Mouse (Mus musculus) cerebellum, adult (tissue): ENCODE data around the gene Zfp850.
"Not testable (repeated sequence)": the region's sequence is repeated elsewhere in the genome, so short reads cannot be mapped to it uniquely, and the experiment has no call there.

ENCODE experiments used
- ATAC-seq: cut with Nextera tagmentation; 2 replicates; pipeline ENCODE4 v1.9.2; 2017; ENCODE audit warnings: mild to moderate bottlenecking, moderate library complexity, mixed read lengths; ENCODE audit not compliant: insufficient number of reproducible peaks, low FRiP score, low TSS enrichment

Gene Zfp850

GRCm38 (mm10) chr7:28013549-28014444, at the start of gene Zfp850:
Zfp850 (minus strand) TSS chr7:28014115.
- peak; percentile 70; the same call in 1 of the 2 replicates for ATAC-seq

DNA sequence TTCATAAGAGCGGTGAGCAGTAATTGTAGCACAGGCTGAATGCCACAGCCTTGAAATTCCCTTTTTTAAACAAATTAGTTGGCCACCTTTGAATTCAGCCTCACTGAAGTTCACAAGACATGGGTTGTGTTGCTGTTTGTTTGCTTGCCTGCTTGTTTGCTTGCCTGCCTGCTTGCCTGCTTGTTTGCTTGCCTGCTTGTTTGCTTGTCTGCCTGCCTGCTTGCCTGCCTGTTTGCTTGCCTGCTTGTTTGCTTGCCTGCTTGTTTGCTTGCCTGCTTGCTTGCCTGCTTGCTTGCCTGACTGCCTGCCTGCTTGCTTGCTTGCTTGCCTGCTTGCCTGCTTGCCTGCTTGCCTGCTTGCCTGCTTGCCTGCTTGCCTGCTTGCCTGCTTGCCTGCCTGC, 46.1 kb upstream of the Zfp850 start:
- no peak for ATAC-seq

DNA sequence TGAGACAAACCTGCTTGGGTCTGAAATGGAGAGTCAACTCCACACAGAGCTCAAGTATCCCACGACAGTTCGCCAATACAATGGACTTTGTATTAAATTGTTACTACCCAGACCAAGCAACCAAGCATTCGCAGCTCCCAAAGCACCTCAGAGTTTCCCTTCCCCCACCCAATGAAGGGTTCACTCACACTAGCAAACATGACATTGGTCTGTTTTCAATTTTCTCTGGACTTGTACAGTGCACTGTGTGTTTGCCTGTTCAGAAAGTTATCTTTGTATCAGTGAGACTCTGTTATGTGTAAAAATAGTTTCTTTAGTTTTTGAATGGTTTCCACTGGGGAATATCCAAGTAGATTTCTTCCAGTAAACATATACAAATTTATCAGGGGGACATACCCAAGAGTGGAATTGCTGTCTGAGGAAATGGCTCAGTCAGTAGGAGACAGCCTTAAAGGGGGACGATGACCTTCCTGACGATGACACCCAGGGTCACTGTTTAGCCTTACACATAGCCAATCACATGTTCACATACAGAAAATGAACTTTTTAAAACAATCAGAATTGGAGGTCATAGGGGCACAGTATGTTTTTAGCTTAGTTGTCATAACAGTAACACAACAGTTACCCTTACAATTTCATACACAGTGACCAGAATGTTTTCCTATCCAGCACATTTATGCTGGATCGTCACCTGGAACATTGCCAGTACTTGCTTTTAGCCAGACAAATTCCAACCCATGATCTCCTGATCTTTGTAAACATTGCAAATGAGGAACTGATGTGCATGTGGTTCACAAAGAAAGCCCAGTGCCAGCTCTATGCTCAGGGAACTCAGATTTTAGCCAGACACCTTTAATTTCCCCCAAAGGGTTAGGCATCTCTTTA, 39.4 kb upstream of the Zfp850 start:
- no peak for ATAC-seq

DNA sequence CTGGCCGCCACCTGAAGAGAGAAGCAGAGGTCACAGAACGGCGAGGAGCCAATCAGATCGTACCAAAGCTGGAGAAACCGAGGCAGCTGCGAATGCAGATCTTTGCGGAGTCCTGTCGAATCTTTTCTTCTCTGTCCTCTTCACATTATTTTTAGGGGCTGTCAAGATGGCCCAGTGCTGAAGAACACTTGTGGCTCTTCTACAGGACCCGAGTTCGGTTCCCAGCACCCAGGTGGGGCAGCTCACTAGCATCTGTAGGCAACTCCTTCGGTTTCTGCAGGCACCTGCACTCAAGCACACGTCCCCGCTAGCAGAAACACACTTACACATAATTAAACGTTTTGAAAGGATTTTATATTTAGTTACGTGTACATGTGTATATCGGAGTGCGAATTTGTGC, 36.7 kb upstream of the Zfp850 start:
- ATAC-seq = no peak

DNA sequence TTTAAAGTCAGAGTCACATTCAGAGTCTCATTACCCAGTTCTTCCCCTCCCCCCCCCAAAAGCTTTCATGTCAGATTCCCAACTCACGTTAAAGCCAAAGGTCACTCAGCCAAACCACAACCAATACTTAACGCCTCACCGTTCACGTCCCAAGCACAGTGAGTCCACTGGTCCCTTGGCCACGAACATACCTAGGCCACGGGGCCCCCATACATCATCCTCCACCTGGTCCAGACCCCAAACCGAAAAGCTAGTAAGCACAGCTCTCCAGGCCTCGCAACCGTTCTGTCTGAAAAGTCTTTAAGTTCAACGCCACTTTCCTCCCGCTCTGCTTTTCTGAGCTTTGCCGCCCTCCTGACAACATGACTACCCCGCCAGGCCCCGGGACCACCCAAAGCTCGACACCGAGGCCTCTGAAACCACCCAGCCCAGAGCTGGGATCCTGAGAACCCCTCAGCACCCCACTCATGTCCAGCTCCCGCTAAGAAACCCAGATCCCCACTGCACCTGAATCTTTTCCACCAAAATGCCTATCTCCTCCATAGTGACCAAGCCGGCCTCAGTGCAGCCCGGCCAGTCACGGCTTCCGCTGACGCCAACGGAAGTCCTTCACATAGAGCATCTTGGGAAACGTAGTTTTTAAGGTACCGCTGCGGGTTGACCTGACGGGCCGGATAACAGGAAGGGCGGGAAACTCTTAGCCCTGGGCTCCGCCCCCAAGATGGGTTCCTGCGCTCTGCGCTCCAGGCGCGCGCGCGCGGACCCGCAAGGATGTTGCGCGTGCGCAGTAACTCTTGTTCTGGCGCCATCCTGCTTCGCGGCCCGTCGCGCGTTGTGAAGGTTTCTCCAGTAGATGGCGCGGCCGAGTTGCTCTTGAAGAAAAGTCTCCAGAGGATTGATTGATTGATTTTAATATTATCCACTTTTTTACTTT, 35.8 kb upstream of the Zfp850 start, which contains the start of gene Psmc4:
Gene Psmc4 (minus strand): TSS at position 626 of the 934 bp plus-strand sequence.
- peak; percentile 99 for ATAC-seq

DNA sequence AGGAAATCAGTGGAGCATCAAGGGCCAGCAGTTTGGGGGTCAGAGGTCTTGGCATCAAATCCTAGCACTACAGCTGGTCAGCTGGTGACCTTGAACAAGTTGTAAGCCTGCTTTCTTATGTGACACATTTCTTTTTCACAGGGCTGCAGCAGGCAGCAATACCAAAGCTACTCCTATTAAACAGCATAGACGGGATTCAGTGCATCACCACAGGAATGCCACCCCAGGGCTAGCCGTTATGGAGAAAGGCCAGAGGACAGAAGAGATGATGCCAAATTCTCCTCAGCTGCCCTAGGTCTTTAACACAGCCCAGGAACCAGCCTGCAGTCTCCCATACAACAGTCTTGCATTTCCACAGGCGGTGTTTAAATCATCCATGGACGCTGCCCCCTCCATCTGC, 30.6 kb upstream of the Zfp850 start:
- no peak for ATAC-seq

GRCm38 (mm10) chr7:28014445-28014810, 513 bp upstream of the Zfp850 start:
- no peak for ATAC-seq

GRCm38 (mm10) chr7:28010271-28010670, 3.6 kb downstream of the Zfp850 start:
- ATAC-seq = no peak

DNA sequence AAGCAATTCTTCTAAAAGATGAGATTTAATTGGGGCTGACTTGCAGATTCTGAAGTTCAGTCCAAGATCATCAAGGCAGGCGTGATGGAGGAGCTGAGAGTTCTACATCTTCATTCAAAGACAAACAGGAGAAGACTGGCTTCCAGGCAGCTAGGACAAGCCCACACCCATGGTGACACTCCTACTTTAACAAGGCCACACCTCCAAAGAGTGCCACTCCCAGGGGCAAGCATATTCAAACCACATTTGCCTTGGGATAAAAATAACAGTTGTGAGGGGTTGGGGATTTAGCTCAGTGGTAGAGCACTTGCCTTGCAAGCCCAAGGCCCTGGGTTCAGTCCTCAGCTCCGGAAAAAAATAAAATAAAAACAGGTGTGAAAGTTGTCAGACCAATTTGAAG, 31.7 kb downstream of the Zfp850 start:
- no peak for ATAC-seq

DNA sequence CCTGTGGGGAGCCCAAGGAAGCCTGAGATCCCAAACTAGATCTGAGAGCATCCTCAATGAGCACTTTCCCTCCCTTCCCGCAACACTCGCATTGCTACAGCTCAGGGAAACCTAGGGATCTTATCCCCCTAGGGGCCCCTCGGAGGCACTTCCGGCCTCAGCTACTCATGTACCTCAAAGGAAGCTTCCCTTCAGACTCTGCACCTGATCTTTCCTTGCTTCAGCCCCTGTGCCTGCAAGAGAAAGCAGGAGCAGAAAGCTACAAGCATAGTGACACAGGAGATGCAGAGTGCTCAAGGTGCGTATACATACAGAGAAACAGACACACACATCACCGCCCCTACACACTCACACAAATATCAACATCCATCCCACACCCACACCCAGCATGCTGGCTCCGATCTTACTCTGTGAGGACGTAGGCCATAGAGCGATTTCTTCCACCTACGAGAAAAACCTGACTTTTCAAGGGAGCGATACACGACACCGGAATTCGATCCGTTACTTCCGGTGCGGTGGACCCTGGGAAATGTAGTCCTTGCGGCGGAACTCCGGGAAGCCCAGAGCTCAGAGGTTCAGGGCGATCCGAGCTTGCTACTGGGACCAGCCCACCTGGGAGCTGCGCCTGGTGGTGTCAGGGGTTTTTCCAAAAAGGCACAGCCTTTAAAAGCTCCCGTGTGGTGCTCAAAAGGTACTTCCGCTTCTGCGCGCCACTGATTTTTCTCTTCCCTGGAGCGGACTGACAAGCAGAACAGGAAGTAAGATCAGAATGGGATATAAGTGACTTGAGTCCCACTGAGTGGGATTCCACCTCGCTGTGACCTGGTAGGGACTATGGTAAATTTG, 35.0 kb downstream of the Zfp850 start, which contains the start of gene Zfp780b:
Gene Zfp780b (minus strand): TSS at position 489 of the 846 bp plus-strand sequence.
- peak; percentile 93 for ATAC-seq

DNA sequence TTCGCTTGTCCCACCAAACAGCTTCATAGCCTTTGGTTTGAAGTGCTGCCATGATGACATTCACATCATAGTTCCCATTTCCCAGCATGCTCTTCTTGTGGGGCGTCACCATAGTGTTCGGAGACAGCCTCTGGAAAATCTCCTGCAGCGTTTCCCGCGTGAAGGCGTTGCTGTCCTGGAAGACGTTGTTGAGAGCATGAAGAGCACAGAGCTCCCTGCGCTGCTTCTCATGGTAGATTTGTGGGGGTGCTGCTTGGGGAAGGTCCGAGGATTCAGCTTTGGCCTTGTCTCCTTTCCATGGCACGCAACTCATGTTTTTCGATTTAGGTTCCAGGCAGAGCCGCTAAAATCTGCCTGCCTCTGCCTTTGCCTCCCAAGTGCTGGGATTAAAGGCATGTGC, 64.5 kb downstream of the Zfp850 start:
- ATAC-seq = not testable (repeated sequence)

DNA sequence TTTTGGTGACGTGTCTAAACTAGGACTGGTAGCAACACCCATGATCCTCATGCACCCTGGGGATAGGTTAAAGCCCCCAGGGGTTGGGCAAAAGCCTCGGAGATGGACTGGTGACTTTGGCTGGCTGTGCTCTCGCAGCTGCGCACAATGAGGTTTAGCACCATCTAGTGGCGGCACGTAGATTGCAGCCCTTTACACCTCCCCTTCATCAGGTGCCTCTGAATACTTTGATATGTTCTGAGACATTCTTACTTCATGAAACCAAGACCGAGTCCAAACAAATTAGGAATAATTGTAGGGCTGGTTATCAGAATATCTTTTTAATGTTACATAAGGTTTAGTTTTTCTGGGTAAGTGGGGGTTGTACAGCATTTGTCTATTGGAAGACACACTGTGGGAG, 72.0 kb downstream of the Zfp850 start:
- not testable (repeated sequence) for ATAC-seq
